Comparison of ENCODE assay signal across 15 mouse cellular contexts in the genomic region with DNA sequence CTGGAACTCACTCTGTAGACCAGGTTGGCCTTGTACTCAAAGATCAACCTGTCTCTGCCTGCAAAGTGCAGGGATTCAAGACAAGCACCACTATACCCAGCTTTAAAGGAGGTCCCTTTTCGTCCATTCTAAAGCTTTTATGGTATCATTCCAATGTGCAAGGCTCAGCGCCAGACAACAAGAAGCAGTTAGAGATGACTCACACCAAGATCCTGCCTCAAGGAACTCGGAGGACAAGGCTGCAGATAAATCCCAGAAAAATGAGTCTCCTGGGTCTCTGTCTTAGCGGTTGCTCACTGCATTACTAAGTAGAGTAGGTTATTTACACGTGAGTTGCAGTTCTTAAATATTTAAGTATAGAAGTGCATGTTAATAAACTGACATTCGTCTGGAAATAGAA.
"Had no signal": no experiment of that assay in that cellular context is flagged by ENCODE, and none has a peak within 500 bp of the region (broad histone marks: within the 10 kb centered on the region; RNA-seq: fewer than 3 reads in every experiment).

No protein-coding gene starts in this region.

- H3K4me3 ChIP-seq: kidney, embryonic 15.5 days; left cerebral cortex, adult 2 months; limb, embryonic 10.5 days; liver, embryonic 15.5 days; megakaryocyte, embryonic 14.5 days; midbrain, embryonic 15.5 days; neural tube, embryonic 15.5 days had no signal

- ATAC-seq: lung, postnatal 0 days; midbrain, embryonic 15.5 days had no signal

- DNase-seq: kidney, postnatal 14 days; lung, adult 2 months; right cerebral cortex, adult 18-20 months; right cerebral cortex, postnatal 25 days; thymus, postnatal 14 days had no signal

- H3K4me1 ChIP-seq: limb, embryonic 10.5 days; liver, embryonic 15.5 days; megakaryocyte, embryonic 14.5 days; midbrain, embryonic 15.5 days; neural tube, embryonic 15.5 days had no signal

- H3K27ac ChIP-seq: kidney, embryonic 15.5 days; left cerebral cortex, adult 2 months; limb, embryonic 10.5 days; liver, embryonic 15.5 days; macrophage; midbrain, embryonic 15.5 days; neural tube, embryonic 15.5 days; stomach, postnatal 0 days had no signal
